Mouse (Mus musculus): ENCODE data around the gene Zbtb8a. TPM values are rescaled to one million over a fixed set of nuclear protein-coding genes. Genes with fewer than 3 reads are reported as not detected.

Gene Zbtb8a
- polyA plus RNA-seq, 1 experiment = 0.29 TPM

DNA sequence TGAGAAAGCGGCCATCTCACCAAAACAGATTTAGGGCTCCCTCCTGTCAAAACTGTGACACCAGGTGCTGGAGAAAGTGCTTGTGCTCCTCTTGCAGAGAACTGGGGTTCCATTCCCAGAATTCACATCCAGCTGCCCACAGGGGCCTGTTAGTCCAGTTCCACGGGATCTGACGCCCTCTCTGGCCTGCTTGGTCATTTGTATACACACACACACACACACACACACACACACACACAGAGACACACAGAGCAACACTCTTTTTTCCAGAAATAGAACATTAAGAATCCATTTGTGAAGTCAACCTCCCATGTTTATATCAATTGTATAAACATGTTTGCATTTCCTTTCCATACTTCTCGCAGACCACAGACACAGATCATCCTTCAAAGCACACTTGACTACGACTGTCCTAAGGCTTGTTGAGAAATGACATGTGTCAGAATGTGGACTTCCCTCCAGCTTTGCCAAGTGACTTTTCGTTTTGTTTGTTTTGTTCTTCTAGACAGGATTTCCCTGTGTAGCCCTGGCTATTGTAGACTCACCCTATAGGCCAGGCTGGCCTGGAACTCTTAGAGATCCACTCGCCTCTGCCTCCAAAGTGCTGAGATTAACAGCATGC is 13.1 kb upstream of the Zbtb8a start:
- H3K36me3 ChIP-seq (replicated peaks; ENCODE audit: low read length) = no peaks in the 10 kb centered on the region
- peaks cover 18% of the 10 kb centered on the region for H3K27me3 ChIP-seq (replicated peaks)
- H3K4me3 ChIP-seq (replicated peaks) = no peak overlapping the region
- TF ChIP-seq FLI1 (IDR thresholded peaks at IDR 0.05; ENCODE audit: low read length) (no peak), GATA1 (IDR thresholded peaks at IDR 0.05; ENCODE audit: borderline replicate concordance, low read length) (no peak)
- no peaks in the 10 kb centered on the region for H3K9me3 ChIP-seq
- H3K4me1 ChIP-seq = peaks cover 50% of the 10 kb centered on the region

DNA sequence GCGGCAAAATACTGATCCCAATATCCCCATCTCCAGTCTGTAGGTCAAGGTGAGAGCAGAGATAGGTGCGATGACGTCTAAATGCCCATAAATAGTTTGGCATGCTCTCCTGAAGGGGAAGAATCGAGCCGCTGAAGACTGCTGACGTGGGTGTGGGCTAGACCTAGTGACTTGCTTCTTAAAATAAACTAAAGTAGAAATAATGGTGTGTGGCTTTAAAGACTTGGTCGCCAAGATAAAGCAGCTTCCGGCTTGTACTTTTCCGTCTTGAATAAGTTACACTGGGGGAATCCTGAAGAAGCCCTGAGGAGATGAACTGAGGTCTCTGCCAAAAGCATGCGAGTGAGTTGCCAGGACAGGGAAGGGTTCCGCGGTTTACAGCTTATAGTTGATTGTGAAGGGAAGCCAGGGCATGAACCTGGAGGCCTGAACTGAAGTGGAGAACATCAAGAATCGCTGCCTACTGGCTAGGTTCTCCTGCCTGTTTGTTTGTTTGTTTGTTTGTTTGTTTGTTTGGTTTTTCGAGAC is 12.4 kb upstream of the Zbtb8a start:
- no peak for TF ChIP-seq GATA1 (IDR thresholded peaks at IDR 0.05; ENCODE audit: borderline replicate concordance, low read length)
- no peak for TF ChIP-seq FLI1 (IDR thresholded peaks at IDR 0.05; ENCODE audit: low read length)
- H3K36me3 ChIP-seq (replicated peaks; ENCODE audit: low read length) = no peaks in the 10 kb centered on the region
- peaks cover 54% of the 10 kb centered on the region for H3K4me1 ChIP-seq
- H3K27me3 ChIP-seq (replicated peaks) = peaks cover 16% of the 10 kb centered on the region
- H3K9me3 ChIP-seq = no peaks in the 10 kb centered on the region
- no peak overlapping the region for H3K4me3 ChIP-seq (replicated peaks)

DNA sequence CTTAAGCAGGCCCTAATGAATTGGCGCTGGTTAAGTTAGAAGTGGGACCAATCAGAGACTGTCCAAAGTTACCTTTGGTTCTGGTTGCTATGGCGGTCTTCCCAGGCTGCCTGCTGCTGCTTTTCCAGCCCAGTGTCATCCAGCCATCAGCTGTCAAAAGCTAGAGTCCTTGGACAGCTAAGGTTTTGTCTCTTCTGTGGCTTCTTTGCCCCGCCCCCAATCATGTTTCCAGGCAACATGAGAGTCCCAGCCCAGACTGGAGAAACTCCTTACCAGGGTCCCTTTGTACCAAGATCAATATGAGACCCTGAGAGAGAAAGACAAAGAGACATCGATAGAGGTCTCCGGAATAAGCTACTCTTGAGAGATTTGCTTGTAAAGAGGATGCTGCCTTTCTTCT is 10.5 kb upstream of the Zbtb8a start:
- H3K4me1 ChIP-seq = peaks cover 63% of the 10 kb centered on the region
- no peak overlapping the region for H3K4me3 ChIP-seq (replicated peaks)
- TF ChIP-seq GATA1 (IDR thresholded peaks at IDR 0.05; ENCODE audit: borderline replicate concordance, low read length) (no peak), FLI1 (IDR thresholded peaks at IDR 0.05; ENCODE audit: low read length) (no peak)
- H3K27me3 ChIP-seq (replicated peaks) = peaks cover 10% of the 10 kb centered on the region
- H3K36me3 ChIP-seq (replicated peaks; ENCODE audit: low read length) = no peaks in the 10 kb centered on the region
- H3K9me3 ChIP-seq = no peaks in the 10 kb centered on the region

DNA sequence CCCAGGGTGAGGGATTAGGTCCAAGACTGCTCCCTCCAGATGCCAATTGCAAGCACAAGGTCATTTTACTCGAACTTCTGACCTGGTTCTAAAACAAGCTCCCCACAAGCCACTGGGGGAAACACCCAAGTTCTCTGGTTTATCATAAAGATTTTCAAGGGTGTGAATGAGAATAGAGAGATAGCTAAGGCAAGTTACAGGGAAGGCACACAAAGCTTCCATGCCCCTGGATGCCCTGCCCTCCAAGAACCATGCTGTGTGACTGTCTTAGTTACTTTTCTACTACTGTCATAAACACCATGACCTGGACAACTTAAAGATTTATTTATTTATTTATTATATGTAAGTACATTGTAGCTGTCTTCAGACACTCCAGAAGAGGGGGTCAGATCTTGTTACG is 9.1 kb upstream of the Zbtb8a start:
- TF ChIP-seq GATA1 (IDR thresholded peaks at IDR 0.05; ENCODE audit: borderline replicate concordance, low read length) (no peak), FLI1 (IDR thresholded peaks at IDR 0.05; ENCODE audit: low read length) (no peak)
- Histone ChIP-seq H3K4me3 (replicated peaks) (no peak overlapping the region), H3K9me3 (no peaks in the 10 kb centered on the region), H3K36me3 (replicated peaks; ENCODE audit: low read length) (no peaks in the 10 kb centered on the region), H3K27me3 (replicated peaks) (no peaks in the 10 kb centered on the region), H3K4me1 (peaks cover 68% of the 10 kb centered on the region)

DNA sequence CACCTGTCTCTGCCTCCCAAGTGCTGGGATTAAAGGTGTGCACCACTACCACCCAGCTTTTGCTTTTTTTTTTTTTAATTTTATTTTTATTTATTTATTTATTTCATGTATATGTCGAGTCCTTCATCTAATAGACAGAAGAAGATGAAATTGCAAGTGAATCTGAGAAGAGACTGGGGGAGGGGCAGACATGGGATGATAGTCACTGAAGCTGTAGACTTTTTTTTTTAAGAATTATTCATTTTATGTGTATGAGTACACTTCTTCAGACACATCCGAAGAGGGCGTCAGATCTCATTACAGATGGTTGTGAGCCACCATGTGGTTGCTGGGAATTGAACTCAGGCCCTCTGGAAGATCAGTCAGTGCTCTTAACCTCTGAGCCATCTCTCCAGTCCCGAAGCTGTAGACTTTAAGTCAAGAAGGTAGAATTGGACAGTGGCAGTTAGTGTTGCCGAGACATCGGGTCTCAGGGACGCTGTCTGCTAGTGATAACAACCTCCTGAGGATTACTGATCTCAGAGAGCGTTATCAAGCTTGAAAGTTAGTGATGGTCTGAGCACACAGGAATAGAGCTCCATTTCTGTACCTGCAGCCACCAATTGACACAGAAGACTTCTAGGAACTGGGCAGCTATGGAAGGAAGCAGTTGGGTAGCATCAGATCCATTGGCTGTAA is 8.5 kb upstream of the Zbtb8a start:
- Histone ChIP-seq H3K9me3 (no peaks in the 10 kb centered on the region), H3K4me1 (peaks cover 62% of the 10 kb centered on the region), H3K4me3 (replicated peaks) (no peak overlapping the region), H3K36me3 (replicated peaks; ENCODE audit: low read length) (no peaks in the 10 kb centered on the region), H3K27me3 (replicated peaks) (no peaks in the 10 kb centered on the region)
- TF ChIP-seq GATA1 (IDR thresholded peaks at IDR 0.05; ENCODE audit: borderline replicate concordance, low read length) (no peak), FLI1 (IDR thresholded peaks at IDR 0.05; ENCODE audit: low read length) (no peak)

DNA sequence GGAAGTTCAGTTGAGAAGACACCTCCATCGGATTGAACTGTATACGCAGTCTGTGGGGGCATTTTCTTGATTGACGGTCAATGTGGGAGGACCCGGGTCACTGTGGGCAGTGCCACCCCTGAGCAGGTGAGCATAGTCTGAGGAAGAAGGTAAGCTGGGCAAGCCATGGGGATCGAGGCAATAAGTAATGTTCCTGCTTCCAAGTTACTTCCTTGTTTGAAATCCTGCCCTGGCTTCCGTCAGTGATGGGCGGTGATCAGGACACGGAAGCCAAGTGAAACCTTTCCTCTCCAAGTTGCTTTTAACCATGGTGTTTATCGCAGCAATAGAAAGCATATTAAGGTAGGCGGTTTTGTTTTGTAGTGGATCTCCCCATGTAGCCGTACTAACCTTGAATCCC is 7.8 kb upstream of the Zbtb8a start:
- peaks cover 61% of the 10 kb centered on the region for H3K4me1 ChIP-seq
- no peak overlapping the region for H3K4me3 ChIP-seq (replicated peaks)
- no peaks in the 10 kb centered on the region for H3K36me3 ChIP-seq (replicated peaks; ENCODE audit: low read length)
- no peaks in the 10 kb centered on the region for H3K27me3 ChIP-seq (replicated peaks)
- TF ChIP-seq GATA1 (IDR thresholded peaks at IDR 0.05; ENCODE audit: borderline replicate concordance, low read length) (no peak), FLI1 (IDR thresholded peaks at IDR 0.05; ENCODE audit: low read length) (no peak)
- H3K9me3 ChIP-seq = no peaks in the 10 kb centered on the region

DNA sequence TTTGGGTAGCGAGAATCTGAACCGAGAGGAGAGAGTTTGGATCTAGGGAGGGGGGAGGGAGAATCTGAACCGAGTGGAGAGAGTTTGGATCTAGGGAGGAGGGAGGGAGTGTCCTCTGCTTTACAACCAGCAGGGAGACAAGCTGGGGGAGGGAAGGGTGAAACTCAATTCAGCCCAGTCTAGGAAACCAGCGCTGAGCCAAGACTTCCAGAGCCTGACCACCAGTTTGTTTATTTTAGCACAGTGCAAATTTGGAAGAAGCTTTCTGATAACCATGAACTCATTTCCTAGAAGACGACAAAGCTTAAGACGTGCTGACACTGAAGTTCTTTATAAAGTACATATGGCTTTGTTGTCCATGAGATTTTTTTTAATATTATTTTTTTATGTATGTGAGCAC is 6.5 kb upstream of the Zbtb8a start:
- TF ChIP-seq GATA1 (IDR thresholded peaks at IDR 0.05; ENCODE audit: borderline replicate concordance, low read length) (no peak), FLI1 (IDR thresholded peaks at IDR 0.05; ENCODE audit: low read length) (no peak)
- H3K27me3 ChIP-seq (replicated peaks) = peaks cover 1% of the 10 kb centered on the region
- H3K4me3 ChIP-seq (replicated peaks) = peak overlapping the region; percentile 62
- no peaks in the 10 kb centered on the region for H3K9me3 ChIP-seq
- no peaks in the 10 kb centered on the region for H3K36me3 ChIP-seq (replicated peaks; ENCODE audit: low read length)
- peaks cover 66% of the 10 kb centered on the region for H3K4me1 ChIP-seq

DNA sequence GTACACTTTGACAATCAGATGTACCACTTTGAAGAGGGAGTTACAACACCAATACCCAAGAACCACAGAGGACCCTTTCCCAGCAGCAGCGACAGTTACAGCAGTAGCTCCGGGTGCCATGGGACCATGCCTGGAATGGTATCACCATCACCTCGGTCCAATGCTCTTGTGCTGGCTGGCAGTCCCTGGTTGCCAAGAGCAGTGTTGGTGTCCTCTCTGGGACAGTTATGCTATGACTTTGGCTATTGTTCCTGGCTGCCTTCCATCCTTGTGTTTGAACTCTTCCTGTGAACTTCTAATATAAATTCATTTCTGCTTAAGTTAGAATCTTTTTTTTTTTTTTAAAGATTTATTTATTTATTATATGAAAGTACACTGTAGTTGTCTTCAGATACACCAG is 5.7 kb upstream of the Zbtb8a start:
- Histone ChIP-seq H3K4me1 (peaks cover 71% of the 10 kb centered on the region), H3K27me3 (replicated peaks) (peaks cover 6% of the 10 kb centered on the region), H3K36me3 (replicated peaks; ENCODE audit: low read length) (no peaks in the 10 kb centered on the region), H3K4me3 (replicated peaks) (peak overlapping the region; percentile 26), H3K9me3 (no peaks in the 10 kb centered on the region)
- TF ChIP-seq FLI1 (IDR thresholded peaks at IDR 0.05; ENCODE audit: low read length) (no peak), GATA1 (IDR thresholded peaks at IDR 0.05; ENCODE audit: borderline replicate concordance, low read length) (no peak)

DNA sequence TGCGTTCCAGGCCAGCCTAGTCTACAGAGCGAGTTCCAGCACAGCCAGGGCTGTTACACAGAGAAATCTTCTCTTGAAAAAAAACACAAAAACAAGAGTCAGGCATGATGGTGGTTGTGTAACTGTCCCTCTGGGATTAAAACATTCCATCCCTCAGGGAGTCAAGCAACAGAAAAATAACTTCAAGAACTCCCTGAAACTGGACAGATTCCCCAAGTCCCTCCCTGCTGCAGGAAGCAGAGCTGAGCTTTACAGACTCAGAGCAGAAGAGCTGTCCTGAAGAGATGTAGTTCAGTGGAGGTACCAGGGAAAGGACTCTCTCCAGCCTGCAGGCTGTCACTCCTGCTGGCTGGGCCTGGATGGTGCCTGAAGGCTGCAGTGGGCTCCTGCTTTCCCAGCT is 4.6 kb upstream of the Zbtb8a start:
- Histone ChIP-seq H3K36me3 (replicated peaks; ENCODE audit: low read length) (no peaks in the 10 kb centered on the region), H3K27me3 (replicated peaks) (peaks cover 15% of the 10 kb centered on the region), H3K4me1 (peaks cover 73% of the 10 kb centered on the region), H3K4me3 (replicated peaks) (no peak overlapping the region), H3K9me3 (no peaks in the 10 kb centered on the region)
- no peak for TF ChIP-seq FLI1 (IDR thresholded peaks at IDR 0.05; ENCODE audit: low read length)
- TF ChIP-seq GATA1 (IDR thresholded peaks at IDR 0.05; ENCODE audit: borderline replicate concordance, low read length) = no peak

DNA sequence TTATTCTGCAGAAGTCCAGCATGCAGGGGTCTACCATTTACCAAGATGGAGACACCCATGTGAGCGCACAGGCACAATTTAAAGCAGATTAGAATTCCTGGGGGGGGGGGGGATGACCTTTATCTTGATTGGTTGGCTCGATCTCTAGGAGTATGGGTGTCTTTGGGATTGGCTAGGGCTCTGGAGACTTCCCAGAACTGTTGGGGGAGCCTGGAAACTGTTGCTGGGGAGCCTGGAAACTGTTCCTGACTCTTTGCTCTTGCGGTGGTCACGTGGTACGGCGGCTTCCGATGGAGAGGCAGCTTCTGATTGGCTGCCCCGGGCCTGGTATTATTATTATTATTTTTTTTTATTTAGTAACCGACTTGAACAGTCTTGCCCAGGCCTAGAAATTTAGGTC is 4.1 kb upstream of the Zbtb8a start:
- Histone ChIP-seq H3K36me3 (replicated peaks; ENCODE audit: low read length) (no peaks in the 10 kb centered on the region), H3K27me3 (replicated peaks) (peaks cover 19% of the 10 kb centered on the region), H3K4me1 (peaks cover 73% of the 10 kb centered on the region), H3K4me3 (replicated peaks) (no peak overlapping the region), H3K9me3 (no peaks in the 10 kb centered on the region)
- TF ChIP-seq FLI1 (IDR thresholded peaks at IDR 0.05; ENCODE audit: low read length) = no peak
- no peak for TF ChIP-seq GATA1 (IDR thresholded peaks at IDR 0.05; ENCODE audit: borderline replicate concordance, low read length)
